Mouse (Mus musculus) MEL (cell line): ENCODE data around the gene Pknox2. TPM values are rescaled to one million over a fixed set of nuclear protein-coding genes. Genes with fewer than 3 reads are reported as not detected.

Experiments
- DNase-seq: peaks from one replicate; pipeline ENCODE4 v3.0.0; 2011; ENCODE audit warnings: low read depth, low spot score
- H3K27ac ChIP-seq: 2 replicates; pipeline ENCODE4 v1.5.1; 2012; ENCODE audit warnings: low read depth, mild to moderate bottlenecking, control low read depth, low read length, moderate library complexity; ENCODE audit not compliant: control insufficient read depth
- H3K27me3 ChIP-seq, 2 experiments: fragments of 150-350 bp in 1 of 2; sonication (generic) in 1 of 2; 2 replicates each; pipeline ENCODE4 v1.6.1; 2012; ENCODE audit warnings: low read length in 2 of 2, mild to moderate bottlenecking in 2 of 2, improper control_type of control experiment in 1 of 2, moderate library complexity in 1 of 2; ENCODE audit not compliant: insufficient read depth in 2 of 2, control insufficient read depth in 1 of 2
- H3K36me3 ChIP-seq, 2 experiments: 2 replicates each; pipeline ENCODE4 v1.6.1; 2012 to 2014; ENCODE audit warnings: low read length in 2 of 2, improper control_type of control experiment in 1 of 2, inconsistent platforms in 1 of 2, mild to moderate bottlenecking in 1 of 2; ENCODE audit not compliant: insufficient read depth in 2 of 2, control insufficient read depth in 1 of 2
- H3K4me1 ChIP-seq, 2 experiments: fragments of 150-350 bp in 1 of 2; sonication (generic) in 1 of 2; 2 replicates each; pipeline ENCODE4 v1.6.1; 2012; ENCODE audit warnings: low read length in 2 of 2, improper control_type of control experiment in 1 of 2, mild to moderate bottlenecking in 1 of 2; ENCODE audit not compliant: insufficient read depth in 2 of 2, control insufficient read depth in 1 of 2
- H3K4me3 ChIP-seq, 2 experiments: fragments of 150-350 bp in 1 of 2; sonication (generic) in 1 of 2; 2 replicates each; pipeline ENCODE4 v1.5.1; 2012; ENCODE audit warnings: low read depth in 2 of 2, low read length in 2 of 2, mild to moderate bottlenecking in 2 of 2, moderate library complexity in 2 of 2, control low read depth in 1 of 2, improper control_type of control experiment in 1 of 2; ENCODE audit not compliant: control insufficient read depth in 1 of 2, insufficient read depth in 1 of 2
- H3K79me2 ChIP-seq: 2 replicates; pipeline ENCODE4 v1.6.1; 2012; ENCODE audit warnings: mild to moderate bottlenecking, low read length, moderate library complexity; ENCODE audit not compliant: control insufficient read depth, poor library complexity, insufficient read depth
- H3K9ac ChIP-seq: 2 replicates; pipeline ENCODE4 v1.6.1; 2012; ENCODE audit warnings: low read depth, mild to moderate bottlenecking, control low read depth, low read length, moderate library complexity; ENCODE audit not compliant: control insufficient read depth, poor library complexity, severe bottlenecking
- H3K9me3 ChIP-seq: fragments of 150-350 bp; sonication (generic); replicated peaks from 2 replicates; pipeline ENCODE4 v1.6.1; 2012; ENCODE audit warnings: mild to moderate bottlenecking, low read length, improper control_type of control experiment, moderate library complexity; ENCODE audit not compliant: insufficient read depth
- CHD1 ChIP-seq: IDR thresholded peaks from 2 replicates; pipeline ENCODE4 v1.6.1; 2012; ENCODE audit warnings: low read depth, mild to moderate bottlenecking, inconsistent platforms, low read length, improper control_type of control experiment
- ETS1 ChIP-seq: IDR thresholded peaks from 2 replicates; pipeline ENCODE4 v1.6.1; 2012; ENCODE audit warnings: low read depth, mild to moderate bottlenecking, inconsistent platforms, low read length, improper control_type of control experiment, moderate library complexity
- GABPA ChIP-seq: IDR thresholded peaks from 2 replicates; pipeline ENCODE4 v1.6.1; 2012; ENCODE audit warnings: low read depth, mild to moderate bottlenecking, inconsistent platforms, low read length, improper control_type of control experiment, moderate library complexity
- GATA1 ChIP-seq: IDR thresholded peaks from 2 replicates; pipeline ENCODE4 v1.6.1; 2011; ENCODE audit warnings: low read depth, low read length, improper control_type of control experiment
- HCFC1 ChIP-seq: IDR thresholded peaks from 2 replicates; pipeline ENCODE4 v1.6.1; 2012; ENCODE audit warnings: low read depth, mild to moderate bottlenecking, inconsistent platforms, low read length, improper control_type of control experiment, moderate library complexity
- MAZ ChIP-seq: IDR thresholded peaks from 2 replicates; pipeline ENCODE4 v1.6.1; 2012; ENCODE audit warnings: low read depth, mild to moderate bottlenecking, inconsistent platforms, low read length, improper control_type of control experiment
- POLR2A ChIP-seq, 2 experiments: IDR thresholded peaks; 2 replicates each; pipeline ENCODE4 v1.6.1; 2011 to 2012; ENCODE audit warnings: low read length in 2 of 2, mild to moderate bottlenecking in 2 of 2, control low read depth in 1 of 2, improper control_type of control experiment in 1 of 2, low read depth in 1 of 2, moderate library complexity in 1 of 2; ENCODE audit not compliant: control insufficient read depth in 1 of 2, insufficient read depth in 1 of 2, poor library complexity in 1 of 2
- RCOR1 ChIP-seq: IDR thresholded peaks from 2 replicates; pipeline ENCODE4 v1.6.1; 2012; ENCODE audit warnings: low read depth, mild to moderate bottlenecking, inconsistent platforms, low read length, improper control_type of control experiment
- SIN3A ChIP-seq: IDR thresholded peaks from 2 replicates; pipeline ENCODE4 v1.6.1; 2012; ENCODE audit warnings: low read length, improper control_type of control experiment, inconsistent platforms
- SMC3 ChIP-seq: IDR thresholded peaks from 2 replicates; pipeline ENCODE4 v1.6.1; 2011; ENCODE audit warnings: low read depth, low read length, improper control_type of control experiment
- TBP ChIP-seq: IDR thresholded peaks from 2 replicates; pipeline ENCODE4 v1.8.0; 2011; ENCODE audit warnings: low read depth, low read length, improper control_type of control experiment
- ZC3H11A ChIP-seq: IDR thresholded peaks from 2 replicates; pipeline ENCODE4 v1.6.1; 2012; ENCODE audit warnings: low read depth, mild to moderate bottlenecking, inconsistent platforms, low read length, improper control_type of control experiment
- ZKSCAN1 ChIP-seq: IDR thresholded peaks from 2 replicates; pipeline ENCODE4 v1.6.1; 2012; ENCODE audit warnings: low read depth, mild to moderate bottlenecking, inconsistent platforms, low read length, improper control_type of control experiment, moderate library complexity
- ZNF384 ChIP-seq: IDR thresholded peaks from 2 replicates; pipeline ENCODE4 v1.6.1; 2012; ENCODE audit warnings: low read depth, mild to moderate bottlenecking, inconsistent platforms, low read length, improper control_type of control experiment
- polyA plus RNA-seq, 2 experiments: library from polyadenylated mRNA; stranded (reverse) in 1 of 2; unstranded in 1 of 2; fragments of >175 nt in 1 of 2; fragments of >200 nt in 1 of 2; gene quantifications; 2 replicates each; pipeline versions ENCODE4 v1.2.1 to v1.2.4; 2012; ENCODE audit warnings: low replicate concordance in 2 of 2, low read depth in 1 of 2; ENCODE audit not compliant: insufficient read length in 2 of 2, insufficient read depth in 1 of 2, missing spikeins in 1 of 2
- total RNA-seq: library from RNA; depleted of rRNA; stranded (reverse); fragments of 300-350 nt; gene quantifications from 2 replicates; pipeline ENCODE4 v1.2.3, GENCODE M21; 2012

Gene Pknox2
- total and polyA plus RNA-seq, 3 experiments: not detected

- no peaks in the 10 kb centered on the region for H3K36me3 ChIP-seq
- no peak for TF ChIP-seq MAZ
- TF ChIP-seq RCOR1: no peak
- TF ChIP-seq ZNF384: no peak
- no peak for TF ChIP-seq GATA1
- no peak for TF ChIP-seq CHD1
- no peak for TF ChIP-seq GABPA
- TF ChIP-seq SIN3A: no peak
- TF ChIP-seq, all 39 proteins: peak for 0
- H3K9me3 ChIP-seq: no peaks in the 10 kb centered on the region
Measured at GRCm38 (mm10) chr9:37069391-37070312, 77.6 kb downstream of the Pknox2 start.

GRCm38 (mm10) chr9:37067473-37067830, 79.8 kb downstream of the Pknox2 start:
- Histone ChIP-seq H3K36me3 (no peaks in the 10 kb centered on the region), H3K79me2 (no peaks in the 10 kb centered on the region), H3K4me1 (no peaks in the 10 kb centered on the region), H3K4me3 (no peak overlapping the region), H3K27ac (no peak overlapping the region), H3K9me3 (no peaks in the 10 kb centered on the region), H3K9ac (no peak overlapping the region), H3K27me3 (no peaks in the 10 kb centered on the region)
- no peak for DNase-seq
- no peak for TF ChIP-seq GABPA
- no peak for TF ChIP-seq HCFC1
- TF ChIP-seq SIN3A: no peak
- no peak for TF ChIP-seq SMC3
- no peak for TF ChIP-seq ZC3H11A
- no peak for TF ChIP-seq POLR2A (IDR thresholded peaks at IDR 0.05; ENCODE audit: control insufficient read depth in 1 of 2, insufficient read depth in 1 of 2, low read depth in 1 of 2, low read length in 2 of 2, poor library complexity in 1 of 2)
- no peak for TF ChIP-seq ETS1
- no peak for TF ChIP-seq RCOR1
- TF ChIP-seq ZKSCAN1: no peak
- no peak for TF ChIP-seq TBP

More at GRCm38 (mm10) chr9:37069391-37070312, 77.6 kb downstream of the Pknox2 start:
- no peaks in the 10 kb centered on the region for H3K27me3 ChIP-seq
- no peak overlapping the region for H3K27ac ChIP-seq
- no peaks in the 10 kb centered on the region for H3K79me2 ChIP-seq
- no peaks in the 10 kb centered on the region for H3K4me1 ChIP-seq
- no peak overlapping the region for H3K9ac ChIP-seq
- no peak for DNase-seq
- no peak overlapping the region for H3K4me3 ChIP-seq
